Mouse (Mus musculus) spleen, embryonic (tissue): ENCODE data around the gene Ece1.

Source experiments
- CTCF ChIA-PET: fragments of 350-600 bp; sonication (Branson Sonifier 250); formaldehyde crosslinking; loops from one replicate; lab custom pipeline; 2022; lab: Charles Lee

The Ece1 gene

DNA sequence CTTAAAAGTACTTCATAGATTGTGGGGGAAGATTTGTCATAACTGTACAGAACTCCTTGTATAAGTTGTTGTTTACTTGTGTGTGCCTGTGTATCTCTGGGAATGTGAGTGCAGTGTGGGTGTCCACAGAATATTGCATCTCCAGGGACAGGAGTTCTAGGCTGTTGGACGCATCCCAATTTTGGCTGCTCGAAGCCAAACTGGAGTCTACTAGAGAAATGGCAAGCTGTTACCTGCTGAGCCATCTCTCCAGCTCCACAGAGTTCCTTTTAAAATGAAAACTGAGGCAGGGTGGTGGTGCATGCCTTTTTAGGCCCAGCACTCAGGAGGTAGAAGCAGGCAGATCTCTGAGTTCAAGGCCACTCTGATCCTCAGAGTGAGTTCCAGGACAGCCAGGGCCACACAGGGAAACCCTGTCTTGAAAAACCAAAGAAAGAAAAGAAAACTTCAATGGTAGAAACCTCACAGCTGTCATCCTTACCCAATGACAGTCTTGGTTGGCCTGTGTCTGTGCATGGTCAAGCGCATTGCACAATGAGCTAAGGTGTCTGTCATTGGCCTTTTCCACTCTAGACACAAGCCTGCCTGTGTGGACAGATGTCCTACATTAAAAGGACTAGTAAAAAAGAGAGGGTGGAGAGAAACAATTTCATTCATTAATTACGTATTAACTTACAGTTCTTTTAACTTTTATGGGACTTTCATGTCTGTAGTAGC is 147.9 kb downstream of the Ece1 start:
- CTCF ChIA-PET, result no interaction called here

DNA sequence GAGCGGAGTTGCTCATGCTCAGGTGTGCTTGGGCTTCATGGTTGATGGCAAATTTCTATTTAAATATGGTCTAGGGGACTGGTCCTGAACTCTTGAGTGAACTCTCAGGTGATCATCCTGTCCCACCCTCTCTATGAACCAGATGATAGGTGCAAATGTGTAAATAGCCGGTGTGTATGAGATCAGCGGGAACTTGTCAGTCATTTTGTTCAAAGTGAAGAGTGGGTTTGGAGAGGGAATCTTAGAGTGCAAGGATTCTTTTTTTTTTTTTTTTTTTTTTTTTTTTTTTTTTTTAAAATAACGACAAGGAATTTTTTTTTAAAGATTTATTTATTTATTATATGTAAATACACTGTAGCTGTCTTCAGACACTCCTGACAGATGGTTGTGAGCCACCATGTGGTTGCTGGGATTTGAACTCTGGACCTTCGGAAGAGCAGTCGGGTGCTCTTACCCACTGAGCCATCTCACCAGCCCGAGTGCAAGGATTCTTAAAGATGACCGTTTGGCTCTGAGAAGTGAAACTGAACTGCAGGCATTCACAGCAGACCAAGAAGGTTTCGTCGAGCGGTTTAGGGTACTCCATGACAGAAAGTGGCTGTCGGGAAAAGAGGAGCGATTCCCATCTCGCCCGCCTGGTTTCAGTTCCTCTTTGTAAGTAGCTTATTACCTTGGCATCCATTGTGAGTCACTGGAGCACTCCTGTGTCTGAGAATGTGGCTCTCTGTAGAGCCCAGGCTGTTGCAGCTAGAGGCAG is 151.9 kb downstream of the Ece1 start:
- CTCF ChIA-PET, result no interaction called here
